Mouse (Mus musculus): ENCODE measurements around the gene Mknk2. TPM values are rescaled to one million over a fixed set of nuclear protein-coding genes. Genes with fewer than 3 reads are reported as not detected.
A peak's percentile ranks its signal among the peaks of the same experiment; 100 is the strongest.
"Not testable (repeated sequence)": the region's sequence is repeated elsewhere in the genome, so short reads cannot be mapped to it uniquely, and the experiment has no call there.

Gene Mknk2
- polyA plus RNA-seq, 1 experiment from 2014 or later: 105 TPM

- Histone ChIP-seq H3K27me3 (no peaks in the 10 kb centered on the region), H3K4me1 (peaks cover 43% of the 10 kb centered on the region), H3K9me3 (replicated peaks) (no peaks in the 10 kb centered on the region), H3K9ac (peak within 1 kb of the TSS; percentile 69), H3K27ac (replicated peaks) (peak within 1 kb of the TSS; percentile 91), H3K4me2 (replicated peaks) (peak within 1 kb of the TSS; percentile 81), H3K36me3 (0 out of 2 replicates have a peak, but pooled peaks cover 3% of the 10 kb centered on the region), H3K4me3 (replicated peaks) (peak within 1 kb of the TSS; percentile 69)
- 20% methylated on average over 15 of the region's 15 CpGs for WGBS
- no peak for ATAC-seq (ENCODE audit: insufficient number of reproducible peaks, low FRiP score, low TSS enrichment, low read depth)
Observed at GRCm38 (mm10) chr10:80656863-80657623, 20.9 kb downstream of the Mknk2 start, which contains the start of gene Btbd2. TSS of gene Btbd2 (minus strand) at chr10:80657071.

GRCm38 (mm10) chr10:80656130-80656862 is 21.6 kb downstream of the Mknk2 start:
- peak; percentile 91 for ATAC-seq (ENCODE audit: insufficient number of reproducible peaks, low FRiP score, low TSS enrichment, low read depth)
- Histone ChIP-seq H3K9me3 (replicated peaks) (no peaks in the 10 kb centered on the region), H3K27ac (replicated peaks) (peak overlapping the region; percentile 91), H3K36me3 (0 out of 2 replicates have a peak, but pooled peaks cover 4% of the 10 kb centered on the region), H3K27me3 (no peaks in the 10 kb centered on the region), H3K4me3 (replicated peaks) (peak overlapping the region; percentile 69), H3K9ac (peak overlapping the region; percentile 69), H3K4me1 (peaks cover 43% of the 10 kb centered on the region), H3K4me2 (replicated peaks) (peak overlapping the region; percentile 81)
- WGBS: under 1% methylated on average over 72 of the region's 72 CpGs

- Histone ChIP-seq H3K36me3 (0 out of 2 replicates have a peak, but pooled peaks cover 4% of the 10 kb centered on the region), H3K27me3 (no peaks in the 10 kb centered on the region), H3K9me3 (replicated peaks) (no peaks in the 10 kb centered on the region), H3K27ac (replicated peaks) (peak overlapping the region; percentile 63; the same call in 1 of the 2 replicates), H3K4me2 (replicated peaks) (peak overlapping the region; percentile 81), H3K4me3 (replicated peaks) (peak overlapping the region; percentile 69), H3K4me1 (peaks cover 43% of the 10 kb centered on the region), H3K9ac (peak overlapping the region; percentile 69)
- peak; percentile 21 for ATAC-seq (ENCODE audit: insufficient number of reproducible peaks, low FRiP score, low TSS enrichment, low read depth)
- WGBS: 3% methylated on average over 12 of the region's 12 CpGs
Observed at GRCm38 (mm10) chr10:80655406-80656129, 22.3 kb downstream of the Mknk2 start.

- H3K36me3 ChIP-seq: 0 out of 2 replicates have a peak, but pooled peaks cover 4% of the 10 kb centered on the region
- H3K4me3 ChIP-seq (replicated peaks): peak overlapping the region; percentile 69
- H3K4me1 ChIP-seq: peaks cover 43% of the 10 kb centered on the region
- no peak for ATAC-seq (ENCODE audit: insufficient number of reproducible peaks, low FRiP score, low TSS enrichment, low read depth)
- H3K27me3 ChIP-seq: no peaks in the 10 kb centered on the region
- H3K9ac ChIP-seq: 0 out of 2 replicates have a peak overlapping the region, but pooled peaks have one; percentile 69
- H3K27ac ChIP-seq (replicated peaks): no peak overlapping the region
- H3K9me3 ChIP-seq (replicated peaks): no peaks in the 10 kb centered on the region
- H3K4me2 ChIP-seq (replicated peaks): peak overlapping the region; percentile 81
- WGBS: 81% methylated on average over 6 of the region's 6 CpGs
Observed at GRCm38 (mm10) chr10:80654866-80655265, 23.0 kb downstream of the Mknk2 start.

GRCm38 (mm10) chr10:80653156-80653720 is 24.7 kb downstream of the Mknk2 start:
- Histone ChIP-seq H3K4me2 (replicated peaks) (no peak overlapping the region), H3K9ac (no peak overlapping the region), H3K36me3 (peaks cover 13% of the 10 kb centered on the region; the same call in 1 of the 2 replicates), H3K4me3 (replicated peaks) (no peak overlapping the region), H3K4me1 (peaks cover 36% of the 10 kb centered on the region), H3K27ac (replicated peaks) (no peak overlapping the region), H3K9me3 (replicated peaks) (no peaks in the 10 kb centered on the region), H3K27me3 (no peaks in the 10 kb centered on the region)
- 89% methylated on average over 6 of the region's 6 CpGs for WGBS
- no peak for ATAC-seq (ENCODE audit: insufficient number of reproducible peaks, low FRiP score, low TSS enrichment, low read depth)

- Histone ChIP-seq H3K27ac (replicated peaks) (no peak overlapping the region), H3K9ac (no peak overlapping the region), H3K4me2 (replicated peaks) (no peak overlapping the region), H3K4me1 (peaks cover 24% of the 10 kb centered on the region), H3K27me3 (no peaks in the 10 kb centered on the region), H3K9me3 (replicated peaks) (no peaks in the 10 kb centered on the region), H3K36me3 (peaks cover 38% of the 10 kb centered on the region), H3K4me3 (replicated peaks) (no peak overlapping the region)
- 95% methylated on average over 10 of the region's 10 CpGs for WGBS
- no peak for ATAC-seq (ENCODE audit: insufficient number of reproducible peaks, low FRiP score, low TSS enrichment, low read depth)
Observed at GRCm38 (mm10) chr10:80650392-80650791, 27.5 kb downstream of the Mknk2 start.

GRCm38 (mm10) chr10:80649910-80650309 is 28.0 kb downstream of the Mknk2 start:
- Histone ChIP-seq H3K36me3 (peaks cover 43% of the 10 kb centered on the region), H3K4me1 (peaks cover 19% of the 10 kb centered on the region)
- H3K4me2 ChIP-seq (replicated peaks); H3K27me3 ChIP-seq; H3K9ac ChIP-seq; H3K9me3 ChIP-seq (replicated peaks); ATAC-seq (ENCODE audit: insufficient number of reproducible peaks, low FRiP score, low TSS enrichment, low read depth); H3K4me3 ChIP-seq (replicated peaks); H3K27ac ChIP-seq (replicated peaks): not testable (repeated sequence)
- WGBS: 89% methylated on average over 6 of the region's 6 CpGs

- Histone ChIP-seq H3K27me3 (no peaks in the 10 kb centered on the region), H3K9ac (no peak overlapping the region), H3K9me3 (replicated peaks) (no peaks in the 10 kb centered on the region), H3K4me2 (replicated peaks) (no peak overlapping the region), H3K36me3 (peaks cover 68% of the 10 kb centered on the region), H3K27ac (replicated peaks) (no peak overlapping the region), H3K4me1 (peaks cover 3% of the 10 kb centered on the region; the same call in 1 of the 2 replicates), H3K4me3 (replicated peaks) (no peak overlapping the region)
- 93% methylated on average over 10 of the region's 10 CpGs for WGBS
- no peak for ATAC-seq (ENCODE audit: insufficient number of reproducible peaks, low FRiP score, low TSS enrichment, low read depth)
Observed at GRCm38 (mm10) chr10:80646936-80647335, 31.0 kb downstream of the Mknk2 start.

GRCm38 (mm10) chr10:80635345-80635744 is 42.6 kb downstream of the Mknk2 start:
- no peaks in the 10 kb centered on the region for H3K9me3 ChIP-seq (replicated peaks)
- H3K4me2 ChIP-seq (replicated peaks): no peak overlapping the region
- no peak overlapping the region for H3K4me3 ChIP-seq (replicated peaks)
- 74% methylated on average over 6 of the region's 6 CpGs for WGBS
- no peak for ATAC-seq (ENCODE audit: insufficient number of reproducible peaks, low FRiP score, low TSS enrichment, low read depth)
- peaks cover 65% of the 10 kb centered on the region for H3K36me3 ChIP-seq
- H3K4me1 ChIP-seq: no peaks in the 10 kb centered on the region
- no peak overlapping the region for H3K27ac ChIP-seq (replicated peaks)
- H3K9ac ChIP-seq: no peak overlapping the region
- H3K27me3 ChIP-seq: no peaks in the 10 kb centered on the region

GRCm38 (mm10) chr10:80628925-80629324 is 49.0 kb downstream of the Mknk2 start:
- 76% methylated on average over 9 of the region's 9 CpGs for WGBS
- no peaks in the 10 kb centered on the region for H3K9me3 ChIP-seq (replicated peaks)
- H3K4me3 ChIP-seq (replicated peaks): no peak overlapping the region
- no peak for ATAC-seq (ENCODE audit: insufficient number of reproducible peaks, low FRiP score, low TSS enrichment, low read depth)
- no peak overlapping the region; the same call in 1 of the 2 replicates for H3K27ac ChIP-seq (replicated peaks)
- no peaks in the 10 kb centered on the region for H3K27me3 ChIP-seq
- no peak overlapping the region for H3K9ac ChIP-seq
- peaks cover 49% of the 10 kb centered on the region for H3K4me1 ChIP-seq
- peaks cover 15% of the 10 kb centered on the region for H3K36me3 ChIP-seq
- H3K4me2 ChIP-seq (replicated peaks): no peak overlapping the region
